Mouse (Mus musculus): ENCODE data around the gene Sfmbt1.
"Not testable (repeated sequence)": the region's sequence is repeated elsewhere in the genome, so short reads cannot be mapped to it uniquely, and the experiment has no call there.

Gene Sfmbt1

GRCm38 (mm10) chr14:30716953-30717285, 2.3 kb downstream of the Sfmbt1 start:
- no peak for DNase-seq (ENCODE audit: low spot score)

DNA sequence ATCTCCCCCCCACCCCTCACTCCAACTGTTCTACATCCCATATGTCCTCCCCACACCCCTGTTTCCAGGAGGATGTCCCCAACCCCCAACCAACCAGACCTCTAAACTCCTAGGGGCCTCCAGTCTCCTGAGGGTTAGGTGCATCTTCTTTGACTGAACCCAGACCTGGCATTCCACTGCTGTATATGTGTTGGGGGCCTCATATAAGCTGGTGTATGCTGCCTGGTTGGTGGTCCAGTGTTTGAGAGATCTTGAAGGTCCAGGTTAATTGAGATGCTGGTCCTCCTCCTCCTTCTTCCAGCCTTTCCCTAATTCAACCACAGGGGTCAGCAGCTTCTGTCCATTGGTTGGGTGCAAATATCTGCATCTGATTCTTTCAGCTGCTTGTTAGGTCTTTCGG, 4.0 kb downstream of the Sfmbt1 start:
- not testable (repeated sequence) for DNase-seq (ENCODE audit: low spot score)

DNA sequence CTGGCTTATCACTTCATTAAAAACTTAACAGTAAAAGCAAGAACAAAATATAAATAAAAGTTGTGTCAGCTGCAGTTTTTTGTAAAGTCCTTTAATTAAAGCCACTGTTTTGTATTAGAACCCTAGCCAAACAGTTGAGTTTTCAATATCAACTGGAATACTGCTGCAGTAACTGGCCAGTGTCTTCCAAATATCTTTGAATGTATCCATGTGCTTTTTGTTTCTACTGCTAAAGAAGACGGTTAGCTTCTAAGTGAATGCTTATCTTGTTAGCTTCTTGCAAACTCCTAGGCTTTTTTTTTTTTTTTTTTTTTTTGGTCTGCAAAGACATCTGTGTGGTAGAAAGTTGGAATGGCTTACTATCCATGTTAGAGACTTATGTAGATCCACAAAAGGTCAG, 4.9 kb downstream of the Sfmbt1 start:
- DNase-seq (ENCODE audit: low spot score), result no peak

DNA sequence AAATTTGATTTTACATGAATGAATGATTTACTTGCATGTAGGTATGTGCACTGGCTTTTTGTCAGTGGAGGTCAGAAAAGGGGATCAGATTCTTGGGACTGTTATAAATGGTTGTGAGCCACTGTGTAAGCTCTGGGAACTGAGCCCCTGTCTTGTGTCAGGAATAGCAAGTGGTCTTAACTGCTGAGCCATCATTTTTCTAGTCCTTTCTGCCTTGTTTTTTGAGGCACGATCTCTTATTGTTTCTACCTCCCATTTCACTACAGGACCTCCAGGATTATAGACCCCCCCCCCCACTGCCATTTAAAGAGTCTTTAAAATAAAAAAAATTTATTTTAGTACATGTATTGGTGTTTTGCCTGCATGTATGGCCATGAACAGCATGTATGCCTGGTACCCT, 7.2 kb downstream of the Sfmbt1 start:
- DNase-seq (ENCODE audit: low spot score), result no peak

DNA sequence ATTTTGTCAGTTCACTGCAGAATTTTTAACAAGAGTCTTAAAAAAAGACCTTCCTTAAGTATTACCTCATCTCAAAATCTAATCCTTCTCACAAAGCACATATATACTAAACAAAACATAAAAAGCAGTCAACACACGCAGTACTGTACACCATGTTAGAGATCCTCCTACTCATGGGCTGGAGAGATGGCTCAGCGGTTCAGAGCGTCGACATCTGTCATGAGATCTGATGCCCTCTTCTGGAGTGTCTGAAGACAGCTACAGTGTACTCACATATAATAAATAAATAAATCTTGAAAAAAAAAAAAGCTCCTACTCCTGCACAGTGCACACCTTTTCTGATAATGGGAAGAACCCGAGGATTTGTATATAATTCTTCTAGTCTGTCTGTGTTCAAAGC, 7.8 kb downstream of the Sfmbt1 start:
- no peak for DNase-seq (ENCODE audit: low spot score)

- no peak for DNase-seq (ENCODE audit: low spot score)
Observed at GRCm38 (mm10) chr14:30731896-30732295, 17.2 kb downstream of the Sfmbt1 start.

DNA sequence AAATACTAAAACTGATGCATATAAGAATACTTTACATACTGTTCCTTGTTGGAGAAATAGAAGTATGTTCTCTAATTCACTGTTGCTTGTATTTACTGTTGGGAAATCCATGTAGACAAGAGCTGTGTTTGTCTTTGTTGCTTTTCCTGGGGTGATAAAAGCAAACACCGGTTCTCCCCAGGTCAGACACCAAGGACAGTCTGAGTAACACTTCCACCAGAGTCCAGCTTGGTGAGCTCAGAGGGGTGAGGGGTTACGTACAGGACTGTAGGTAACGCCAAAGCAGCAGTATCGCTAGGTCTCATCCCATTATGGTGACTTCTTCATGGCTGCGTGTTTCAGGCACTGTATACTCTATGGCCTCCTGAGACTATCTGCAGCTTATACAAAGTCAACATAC, 20.0 kb downstream of the Sfmbt1 start:
- no peak for DNase-seq (ENCODE audit: low spot score)

- DNase-seq (ENCODE audit: low spot score), result no peak
Observed at GRCm38 (mm10) chr14:30735810-30736209, 21.2 kb downstream of the Sfmbt1 start.

DNA sequence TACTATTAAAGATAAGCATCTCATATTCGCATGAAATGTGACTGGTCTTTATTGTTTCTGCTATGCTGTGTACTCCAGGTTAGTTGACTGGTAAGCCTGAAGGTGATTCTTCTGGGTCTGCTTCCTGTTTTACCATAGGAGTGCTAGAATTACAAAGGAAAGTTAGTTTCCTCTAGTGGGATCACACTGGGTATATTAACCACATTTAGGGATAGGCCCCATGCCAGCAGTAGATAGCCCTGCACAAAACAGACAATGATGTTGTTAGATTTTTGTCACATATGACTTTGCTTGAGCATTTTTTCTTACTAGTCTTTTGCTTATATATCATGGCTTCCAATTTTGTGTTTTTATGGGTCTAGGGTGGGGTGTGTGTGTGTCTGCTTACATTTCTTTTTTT, 21.8 kb downstream of the Sfmbt1 start:
- no peak for DNase-seq (ENCODE audit: low spot score)

GRCm38 (mm10) chr14:30743891-30744290, 29.2 kb downstream of the Sfmbt1 start:
- no peak for DNase-seq (ENCODE audit: low spot score)

- DNase-seq (ENCODE audit: low spot score), result no peak
Observed at GRCm38 (mm10) chr14:30746160-30746559, 31.5 kb downstream of the Sfmbt1 start.

DNA sequence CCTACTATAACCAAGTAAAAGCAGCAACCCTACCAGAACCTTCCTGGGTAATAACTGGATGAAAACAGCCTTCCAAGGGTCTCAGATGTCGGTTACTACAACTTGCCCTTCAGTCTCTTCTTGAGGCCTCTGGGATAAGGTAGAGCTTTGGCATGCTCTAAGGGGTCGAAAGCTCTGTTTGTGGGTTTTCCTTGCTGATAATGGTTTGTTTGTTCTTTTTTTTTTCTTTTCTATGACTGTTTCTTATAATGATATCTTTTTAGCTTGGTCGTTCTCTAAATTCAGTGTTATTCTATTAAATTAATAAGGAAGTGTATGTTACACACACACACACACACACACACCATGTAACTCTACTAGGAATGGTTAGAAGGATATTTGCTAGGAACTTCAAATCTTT, 42.6 kb downstream of the Sfmbt1 start:
- DNase-seq (ENCODE audit: low spot score), result no peak

GRCm38 (mm10) chr14:30761211-30761610, 46.6 kb downstream of the Sfmbt1 start:
- no peak for DNase-seq (ENCODE audit: low spot score)

DNA sequence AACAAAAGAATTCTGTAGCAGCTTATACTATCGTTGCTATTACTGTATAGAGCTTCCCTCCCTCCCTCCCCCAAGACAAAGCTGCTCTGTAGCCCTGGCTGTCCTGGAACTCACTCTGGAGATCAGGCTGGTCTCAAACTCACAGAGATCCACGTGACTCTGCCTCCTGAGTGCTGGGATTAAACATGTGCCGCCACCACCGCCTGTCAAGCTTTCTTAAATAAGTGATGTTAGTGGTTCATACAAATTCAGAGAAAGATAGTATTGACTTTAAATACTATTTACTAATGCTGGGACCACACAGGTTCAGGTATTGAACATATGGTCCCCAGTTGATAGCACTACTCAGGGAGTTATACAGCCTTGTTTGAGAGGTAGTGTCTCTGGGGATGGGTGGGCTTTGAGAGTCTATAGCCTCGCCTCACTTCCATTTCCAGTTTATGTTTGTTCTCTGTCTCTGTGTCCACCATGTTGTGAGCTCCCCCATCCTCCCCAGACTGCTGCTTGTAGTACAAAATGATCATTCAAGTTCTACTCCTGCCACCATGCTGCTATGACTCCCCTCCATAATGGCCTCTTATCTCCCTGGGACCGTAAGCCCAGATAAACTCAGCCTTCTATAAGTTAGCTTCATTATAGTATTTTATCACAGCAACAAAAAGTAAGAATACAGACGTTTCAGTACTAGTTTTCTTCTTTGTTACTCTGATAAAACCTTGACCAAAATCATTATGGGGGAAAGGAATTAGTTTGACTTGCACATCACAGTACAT, 47.7 kb downstream of the Sfmbt1 start:
- DNase-seq (ENCODE audit: low spot score), result no peak

DNA sequence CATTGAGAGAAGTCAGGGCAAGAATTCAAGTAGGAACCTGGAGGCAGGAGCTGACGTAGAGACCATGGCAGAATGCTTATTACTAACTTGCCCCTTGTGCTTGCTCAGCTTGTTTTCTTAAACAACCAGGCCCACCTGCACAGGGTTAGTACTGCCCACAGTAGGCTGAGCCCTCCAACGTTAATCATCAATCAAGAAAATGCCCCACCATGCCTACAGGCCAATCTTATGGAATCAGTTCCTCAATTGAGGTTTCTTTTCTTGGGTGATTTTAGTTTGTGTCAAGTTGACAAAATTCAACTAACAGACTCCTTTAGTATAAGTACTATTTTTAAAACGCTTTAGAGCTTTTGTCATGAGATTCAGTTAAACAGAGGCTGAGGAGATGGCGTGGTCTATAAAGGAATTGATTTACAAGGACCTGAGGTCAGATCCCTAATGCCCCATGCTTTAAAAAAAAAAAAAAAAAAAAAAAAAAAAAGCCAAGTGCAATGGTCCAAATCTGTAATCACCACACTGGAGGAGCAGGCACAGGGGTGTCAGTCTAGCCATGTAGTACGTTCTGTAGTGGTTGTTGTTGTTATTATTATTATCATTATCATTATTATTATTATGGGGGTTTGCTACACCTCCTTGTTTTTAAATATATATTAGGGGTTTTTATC, 48.4 kb downstream of the Sfmbt1 start:
- no peak for DNase-seq (ENCODE audit: low spot score)

DNA sequence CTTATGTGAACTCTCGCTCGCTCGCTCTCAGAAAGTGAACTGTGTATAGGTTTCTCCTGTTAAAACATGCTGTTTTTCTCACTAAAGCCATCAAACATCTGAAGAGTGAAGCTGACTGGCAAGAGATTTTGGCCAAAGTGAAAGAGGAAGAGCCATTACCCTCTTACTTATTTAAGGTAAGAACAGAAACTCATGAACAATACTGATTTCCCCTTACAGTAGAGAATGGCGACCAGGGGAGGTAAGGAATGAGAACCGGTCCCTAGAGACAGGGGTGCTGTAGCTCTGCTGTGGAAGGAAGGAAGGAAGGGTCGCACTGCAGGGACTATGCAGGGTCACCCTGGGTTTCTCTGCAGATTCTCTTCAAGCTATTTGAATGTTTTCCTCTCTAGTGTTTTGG, 70.0 kb downstream of the Sfmbt1 start:
- DNase-seq (ENCODE audit: low spot score), result no peak

DNA sequence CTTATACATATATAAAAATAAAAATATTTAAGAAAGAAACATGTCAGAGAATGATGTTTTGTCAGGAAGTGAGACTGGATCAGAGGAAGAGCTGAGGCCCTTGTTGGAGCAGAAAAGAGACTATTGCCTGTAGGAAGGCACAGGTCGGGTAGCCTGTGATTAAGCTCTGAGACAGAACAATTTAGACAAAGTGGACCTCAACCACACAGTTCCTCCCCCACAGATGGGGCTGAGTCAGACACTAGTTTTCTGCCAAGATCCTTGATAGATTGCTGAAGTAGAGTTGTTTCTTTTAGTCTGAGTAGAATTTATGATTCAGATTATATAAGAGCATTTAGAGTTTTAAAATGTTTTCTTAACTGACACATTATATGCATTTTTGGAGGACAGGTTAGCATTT, 74.8 kb downstream of the Sfmbt1 start:
- DNase-seq (ENCODE audit: low spot score), result no peak

GRCm38 (mm10) chr14:30792871-30793270, 78.2 kb downstream of the Sfmbt1 start:
- no peak for DNase-seq (ENCODE audit: low spot score)

DNA sequence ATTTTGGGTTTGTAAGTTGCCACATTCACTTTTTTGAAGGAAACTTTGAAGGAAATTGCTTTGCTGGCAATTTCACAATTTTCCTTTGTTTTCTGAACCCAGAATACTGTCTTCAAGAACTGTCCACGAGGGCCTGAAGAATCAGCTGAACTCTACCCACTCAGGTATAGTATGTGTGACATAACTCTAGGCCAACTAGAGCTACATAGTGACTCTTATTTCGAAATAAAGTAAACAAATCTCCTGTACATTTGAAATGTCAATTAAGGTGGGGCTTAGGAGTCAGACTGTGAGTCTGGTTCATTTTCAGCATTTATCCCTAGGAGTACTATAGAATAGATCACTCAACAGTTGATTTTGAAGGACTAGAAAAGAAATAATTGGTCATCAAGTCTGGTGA, 87.1 kb downstream of the Sfmbt1 start:
- DNase-seq (ENCODE audit: low spot score), result no peak

DNA sequence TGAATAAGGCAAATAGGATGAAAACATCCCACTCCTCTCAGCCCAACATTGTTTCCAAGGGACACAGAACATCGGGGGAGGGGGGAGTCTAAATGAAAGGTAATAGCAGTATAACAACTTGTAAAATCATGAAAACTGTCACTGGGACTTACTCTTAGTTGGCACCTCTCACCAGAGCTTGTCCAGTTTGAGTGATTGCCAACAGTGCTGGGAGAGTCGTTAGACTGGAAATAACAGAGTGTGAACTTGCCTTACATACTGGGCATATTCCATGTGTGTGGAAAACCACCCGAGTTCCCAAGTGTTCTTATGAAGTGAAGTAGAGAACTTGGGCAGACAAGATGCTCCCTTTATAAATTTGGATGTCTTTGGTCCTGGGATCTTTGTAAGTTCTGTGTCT, 106.5 kb downstream of the Sfmbt1 start:
- DNase-seq (ENCODE audit: low spot score), result no peak

DNA sequence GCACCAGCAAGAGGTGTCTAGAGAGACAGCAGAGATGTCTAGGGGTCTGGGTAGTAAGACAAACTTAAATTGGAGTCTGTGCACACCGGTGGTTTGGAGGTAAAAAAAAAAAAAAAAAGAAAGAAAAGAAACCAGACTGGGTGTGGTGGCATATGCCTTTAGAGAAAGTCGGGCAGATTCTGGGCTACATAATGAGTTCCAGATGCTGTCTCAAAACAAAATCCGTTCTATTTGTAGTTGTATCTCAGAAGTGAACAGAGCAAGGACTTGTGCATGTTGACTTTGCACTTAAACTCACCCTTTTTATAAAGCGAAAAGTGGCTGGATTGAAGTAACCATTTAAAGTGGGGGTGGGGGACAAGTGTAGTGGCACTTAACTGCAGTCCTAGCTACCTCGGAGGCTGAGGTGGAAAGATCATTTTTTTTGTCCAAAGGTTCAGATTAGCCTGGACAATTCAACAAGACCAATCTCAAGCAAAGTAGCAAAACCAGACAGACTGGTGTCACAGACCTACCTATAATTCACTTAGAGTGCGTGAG, 109.9 kb downstream of the Sfmbt1 start:
- DNase-seq (ENCODE audit: low spot score), result no peak

GRCm38 (mm10) chr14:30825021-30825475, 110.4 kb downstream of the Sfmbt1 start:
- no peak for DNase-seq (ENCODE audit: low spot score)

GRCm38 (mm10) chr14:30825476-30826131, 111.0 kb downstream of the Sfmbt1 start, which contains the start of gene Tmem110:
TSS of gene Tmem110 (plus strand) at chr14:30825590.
- peak; percentile 35 for DNase-seq (ENCODE audit: low spot score)

Measured in layer of hippocampus, adult 9-10 months (tissue).